Mouse (Mus musculus) testis, adult 2 months (tissue): ENCODE measurements around the gene Plin5.

Source experiments
- CTCF ChIP-seq: fragments of 200-500 bp; IDR thresholded peaks from 2 replicates; pipeline ENCODE4 v1.5.1; 2012; ENCODE audit warnings: low read depth, mild to moderate bottlenecking, inconsistent platforms, low read length, moderate library complexity; ENCODE audit not compliant: control insufficient read depth, insufficient read depth, insufficient replicate concordance
- POLR2A ChIP-seq: fragments of 200-500 bp; IDR thresholded peaks from 2 replicates; pipeline ENCODE4 v1.6.1; 2012; ENCODE audit warnings: low read depth, mild to moderate bottlenecking, inconsistent platforms, low read length, moderate library complexity; ENCODE audit not compliant: control insufficient read depth

DNA sequence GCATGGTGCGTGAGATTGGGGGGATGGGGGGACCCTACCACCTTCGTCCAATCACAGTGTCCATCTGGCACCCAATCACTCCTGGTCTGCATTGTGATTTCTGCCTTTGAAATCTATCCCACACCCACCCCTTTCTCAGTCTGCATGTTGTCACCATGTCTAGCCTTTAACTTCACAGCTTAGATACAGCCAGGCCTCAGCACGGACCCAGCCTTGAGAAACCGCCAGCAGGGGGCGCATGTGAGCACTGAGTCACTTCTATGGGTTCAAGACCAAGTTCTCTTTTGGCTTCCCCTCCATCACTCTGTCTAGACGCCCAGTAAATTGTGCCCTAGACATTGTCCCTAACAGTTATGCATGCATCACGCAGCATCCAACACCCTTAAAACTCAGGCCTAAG, 14.4 kb upstream of the Plin5 start:
- TF ChIP-seq CTCF (peak; percentile 78), POLR2A (no peak)
